Mouse (Mus musculus): ENCODE measurements around the gene Vac14. TPM values are rescaled to one million over a fixed set of nuclear protein-coding genes. Genes with fewer than 3 reads are reported as not detected.

Vac14 gene
- polyA plus RNA-seq, 1 experiment from 2014 or later = 31.8 TPM

DNA sequence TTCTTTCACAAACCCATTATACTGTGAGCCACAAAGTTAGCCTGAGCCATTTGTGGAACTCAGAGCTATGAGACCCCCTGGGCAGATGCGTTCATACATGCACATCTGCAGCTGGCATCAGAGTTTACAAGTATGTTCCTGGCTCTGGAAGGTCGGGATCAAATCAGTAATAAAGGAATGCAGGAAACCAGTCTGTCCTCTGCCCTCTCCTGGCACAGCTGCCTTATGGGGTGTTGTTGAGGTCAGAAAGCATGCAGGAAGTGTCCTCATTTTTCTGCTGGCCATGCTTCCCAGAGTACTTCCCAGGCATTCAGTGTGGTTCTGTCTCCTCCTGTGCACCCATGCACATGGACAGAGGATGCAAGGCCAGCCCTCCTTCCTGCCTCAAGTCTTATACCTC is 54.8 kb downstream of the Vac14 start:
- Histone ChIP-seq H3K27me3 (ENCODE audit: insufficient read depth, poor library complexity, severe bottlenecking) (no peaks in the 10 kb centered on the region), H3K27ac (0 out of 2 replicates have a peak overlapping the region, but pooled peaks have one; percentile 18), H3K4me3 (no peak overlapping the region), H3K36me3 (peaks cover 44% of the 10 kb centered on the region), H3K4me1 (peaks cover 58% of the 10 kb centered on the region), H3K9me3 (no peaks in the 10 kb centered on the region)
- WGBS = 75% methylated on average over 2 of the region's 2 CpGs
- DNase-seq (ENCODE audit: low spot score) = no peak

- H3K9me3 ChIP-seq = no peaks in the 10 kb centered on the region
- no peaks in the 10 kb centered on the region for H3K27me3 ChIP-seq (ENCODE audit: insufficient read depth, poor library complexity, severe bottlenecking)
- 100% methylated on average over 1 of the region's 1 CpGs for WGBS
- H3K27ac ChIP-seq = no peak overlapping the region
- H3K4me3 ChIP-seq = no peak overlapping the region
- no peak for DNase-seq (ENCODE audit: low spot score)
- peaks cover 49% of the 10 kb centered on the region for H3K36me3 ChIP-seq
- peaks cover 58% of the 10 kb centered on the region for H3K4me1 ChIP-seq
Measured at GRCm38 (mm10) chr8:110674589-110674988, 56.2 kb downstream of the Vac14 start.

GRCm38 (mm10) chr8:110676702-110677101 is 58.3 kb downstream of the Vac14 start:
- peak overlapping the region; percentile 79 for H3K27ac ChIP-seq
- no peaks in the 10 kb centered on the region for H3K27me3 ChIP-seq (ENCODE audit: insufficient read depth, poor library complexity, severe bottlenecking)
- H3K36me3 ChIP-seq = peaks cover 38% of the 10 kb centered on the region
- no peak overlapping the region for H3K4me3 ChIP-seq
- peaks cover 41% of the 10 kb centered on the region for H3K4me1 ChIP-seq
- H3K9me3 ChIP-seq = no peaks in the 10 kb centered on the region
- DNase-seq (ENCODE audit: low spot score) = peak; percentile 81
- 29% methylated on average over 5 of the region's 5 CpGs for WGBS

DNA sequence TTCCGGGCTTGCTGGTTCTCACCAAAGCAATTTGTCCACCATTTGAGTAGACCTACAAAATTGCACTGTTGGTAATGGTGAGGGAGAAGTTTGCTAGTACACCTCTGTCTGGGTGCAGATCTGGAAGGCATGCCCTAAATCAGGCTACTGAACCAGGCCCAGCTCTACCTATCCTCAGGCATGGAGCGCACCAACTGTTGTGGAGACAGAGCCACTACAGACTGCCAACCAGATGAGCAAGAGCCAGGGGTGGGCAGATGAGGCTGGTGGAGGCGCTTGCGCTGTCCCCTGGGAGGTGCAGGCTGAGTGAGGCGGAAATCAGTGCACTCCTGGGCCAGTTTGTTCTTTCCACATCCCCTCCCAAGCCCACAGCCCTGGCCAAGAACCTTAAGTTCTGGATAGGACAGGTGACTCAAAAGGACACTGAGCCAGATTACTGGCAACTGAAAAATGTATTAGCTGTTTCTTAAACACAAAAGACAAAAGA is 58.8 kb downstream of the Vac14 start:
- Histone ChIP-seq H3K4me1 (peaks cover 36% of the 10 kb centered on the region), H3K27ac (peak overlapping the region; percentile 79), H3K9me3 (no peaks in the 10 kb centered on the region), H3K36me3 (peaks cover 33% of the 10 kb centered on the region), H3K27me3 (ENCODE audit: insufficient read depth, poor library complexity, severe bottlenecking) (no peaks in the 10 kb centered on the region), H3K4me3 (no peak overlapping the region)
- no peak for DNase-seq (ENCODE audit: low spot score)
- WGBS = 88% methylated on average over 5 of the region's 5 CpGs

- DNase-seq (ENCODE audit: low spot score) = no peak
- 55% methylated on average over 3 of the region's 3 CpGs for WGBS
Measured at GRCm38 (mm10) chr8:110678989-110679388, 60.6 kb downstream of the Vac14 start.

GRCm38 (mm10) chr8:110687726-110688125 is 69.3 kb downstream of the Vac14 start:
- Histone ChIP-seq H3K4me1 (peaks cover 33% of the 10 kb centered on the region), H3K36me3 (peaks cover 47% of the 10 kb centered on the region), H3K4me3 (no peak overlapping the region), H3K27ac (no peak overlapping the region; the same call in 1 of the 2 replicates), H3K9me3 (no peaks in the 10 kb centered on the region), H3K27me3 (ENCODE audit: insufficient read depth, poor library complexity, severe bottlenecking) (no peaks in the 10 kb centered on the region)
- no peak for DNase-seq (ENCODE audit: low spot score)
- WGBS = 73% methylated on average over 5 of the region's 5 CpGs

More at GRCm38 (mm10) chr8:110678989-110679388, 60.6 kb downstream of the Vac14 start:
- Histone ChIP-seq H3K27me3 (ENCODE audit: insufficient read depth, poor library complexity, severe bottlenecking) (no peaks in the 10 kb centered on the region), H3K9me3 (no peaks in the 10 kb centered on the region), H3K4me1 (peaks cover 35% of the 10 kb centered on the region), H3K27ac (no peak overlapping the region), H3K4me3 (no peak overlapping the region), H3K36me3 (peaks cover 37% of the 10 kb centered on the region)

GRCm38 (mm10) chr8:110689961-110690360 is 71.6 kb downstream of the Vac14 start:
- Histone ChIP-seq H3K4me1 (peaks cover 38% of the 10 kb centered on the region), H3K4me3 (no peak overlapping the region), H3K9me3 (no peaks in the 10 kb centered on the region), H3K36me3 (peaks cover 25% of the 10 kb centered on the region; the same call in 1 of the 2 replicates), H3K27ac (peak overlapping the region; percentile 42; the same call in 1 of the 2 replicates), H3K27me3 (ENCODE audit: insufficient read depth, poor library complexity, severe bottlenecking) (no peaks in the 10 kb centered on the region)
- 55% methylated on average over 9 of the region's 9 CpGs for WGBS
- no peak for DNase-seq (ENCODE audit: low spot score)

GRCm38 (mm10) chr8:110694226-110694625 is 75.8 kb downstream of the Vac14 start:
- WGBS = 67% methylated on average over 5 of the region's 5 CpGs
- H3K4me3 ChIP-seq = no peak overlapping the region
- H3K36me3 ChIP-seq = 0 out of 2 replicates have a peak, but pooled peaks cover 2% of the 10 kb centered on the region

DNA sequence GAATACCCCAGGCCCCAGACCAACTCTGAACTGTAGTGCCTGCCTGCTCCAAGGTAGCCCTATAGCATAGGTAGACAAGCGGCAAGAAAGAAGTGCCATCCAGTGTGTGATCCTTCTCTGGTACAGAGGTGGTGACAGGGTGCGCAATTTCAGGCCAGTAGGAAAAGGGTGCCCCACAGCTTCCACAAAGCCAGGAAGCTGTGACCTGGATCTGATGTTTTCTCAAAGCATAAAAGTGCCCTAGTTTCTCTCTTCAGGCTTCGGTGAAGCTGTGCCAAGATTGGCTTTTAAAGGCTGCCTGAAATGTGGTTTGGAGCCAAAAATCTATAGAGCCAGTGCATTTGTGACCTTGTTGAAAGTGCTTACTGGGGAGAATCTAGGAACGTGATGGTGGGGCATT is 76.4 kb downstream of the Vac14 start:
- no peaks in the 10 kb centered on the region for H3K27me3 ChIP-seq (ENCODE audit: insufficient read depth, poor library complexity, severe bottlenecking)
- 76% methylated on average over 4 of the region's 4 CpGs for WGBS
- H3K9me3 ChIP-seq = no peaks in the 10 kb centered on the region
- H3K4me1 ChIP-seq = peaks cover 58% of the 10 kb centered on the region
- no peak overlapping the region for H3K4me3 ChIP-seq
- 0 out of 2 replicates have a peak overlapping the region, but pooled peaks have one; percentile 23 for H3K27ac ChIP-seq
- H3K36me3 ChIP-seq = peaks cover 5% of the 10 kb centered on the region; the same call in 1 of the 2 replicates
- no peak for DNase-seq (ENCODE audit: low spot score)

More at GRCm38 (mm10) chr8:110694226-110694625, 75.8 kb downstream of the Vac14 start:
- Histone ChIP-seq H3K4me1 (peaks cover 58% of the 10 kb centered on the region), H3K9me3 (no peaks in the 10 kb centered on the region), H3K27me3 (ENCODE audit: insufficient read depth, poor library complexity, severe bottlenecking) (no peaks in the 10 kb centered on the region), H3K27ac (peak overlapping the region; percentile 23; the same call in 1 of the 2 replicates)
- DNase-seq (ENCODE audit: low spot score) = no peak

DNA sequence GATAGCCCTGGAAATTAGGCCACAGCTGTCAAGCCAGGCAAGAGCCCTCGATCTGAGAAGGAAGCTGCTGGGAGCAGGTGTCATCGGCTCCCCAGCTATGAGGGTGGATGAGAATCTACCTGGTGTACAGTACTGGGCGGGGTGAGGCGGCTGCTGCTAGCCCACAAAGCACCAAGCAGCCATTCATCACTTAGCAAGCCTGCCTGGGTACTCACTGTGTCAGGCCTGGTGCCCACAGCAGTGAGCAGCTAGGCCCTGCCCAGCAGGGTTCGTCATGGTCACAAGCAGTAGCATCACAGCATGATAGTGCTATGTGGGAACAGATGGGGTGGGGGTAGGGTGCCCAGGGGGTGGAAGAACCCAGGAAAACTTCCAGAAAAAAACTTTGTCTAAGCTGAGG is 77.0 kb downstream of the Vac14 start:
- 86% methylated on average over 5 of the region's 5 CpGs for WGBS
- Histone ChIP-seq H3K9me3 (no peaks in the 10 kb centered on the region), H3K4me1 (peaks cover 57% of the 10 kb centered on the region), H3K4me3 (no peak overlapping the region), H3K27ac (peak overlapping the region; percentile 18; the same call in 1 of the 2 replicates), H3K27me3 (ENCODE audit: insufficient read depth, poor library complexity, severe bottlenecking) (no peaks in the 10 kb centered on the region), H3K36me3 (peaks cover 5% of the 10 kb centered on the region; the same call in 1 of the 2 replicates)
- DNase-seq (ENCODE audit: low spot score) = no peak

GRCm38 (mm10) chr8:110696051-110696450 is 77.7 kb downstream of the Vac14 start:
- Histone ChIP-seq H3K4me1 (peaks cover 58% of the 10 kb centered on the region), H3K9me3 (no peaks in the 10 kb centered on the region), H3K4me3 (no peak overlapping the region), H3K27ac (peak overlapping the region; percentile 59; the same call in 1 of the 2 replicates), H3K27me3 (ENCODE audit: insufficient read depth, poor library complexity, severe bottlenecking) (no peaks in the 10 kb centered on the region), H3K36me3 (peaks cover 5% of the 10 kb centered on the region; the same call in 1 of the 2 replicates)
- DNase-seq (ENCODE audit: low spot score) = no peak
- WGBS = 83% methylated on average over 4 of the region's 4 CpGs

DNA sequence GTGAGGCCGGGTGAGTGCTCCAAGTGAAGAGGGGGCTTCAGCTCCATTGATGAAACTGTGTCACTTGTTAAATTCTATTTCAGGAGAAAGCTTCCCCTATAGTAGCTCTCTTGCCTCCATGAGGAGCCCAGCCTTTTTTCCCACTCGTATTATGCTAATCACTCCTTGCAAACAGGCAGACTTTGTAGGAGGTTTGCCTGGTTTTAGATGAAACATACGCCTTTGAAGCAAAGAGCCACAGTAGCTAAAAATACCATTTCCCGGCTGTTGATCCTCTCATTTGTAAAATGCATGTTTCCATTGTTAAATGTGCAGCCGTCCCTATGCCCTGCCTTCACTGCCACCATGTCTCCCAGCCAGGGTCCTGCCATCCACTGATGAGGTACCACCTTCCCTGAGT is 79.2 kb downstream of the Vac14 start:
- no peaks in the 10 kb centered on the region for H3K9me3 ChIP-seq
- WGBS = 85% methylated on average over 5 of the region's 5 CpGs
- peaks cover 14% of the 10 kb centered on the region for H3K36me3 ChIP-seq
- no peak overlapping the region for H3K4me3 ChIP-seq
- peaks cover 73% of the 10 kb centered on the region for H3K4me1 ChIP-seq
- H3K27ac ChIP-seq = no peak overlapping the region
- no peaks in the 10 kb centered on the region for H3K27me3 ChIP-seq (ENCODE audit: insufficient read depth, poor library complexity, severe bottlenecking)
- no peak for DNase-seq (ENCODE audit: low spot score)

DNA sequence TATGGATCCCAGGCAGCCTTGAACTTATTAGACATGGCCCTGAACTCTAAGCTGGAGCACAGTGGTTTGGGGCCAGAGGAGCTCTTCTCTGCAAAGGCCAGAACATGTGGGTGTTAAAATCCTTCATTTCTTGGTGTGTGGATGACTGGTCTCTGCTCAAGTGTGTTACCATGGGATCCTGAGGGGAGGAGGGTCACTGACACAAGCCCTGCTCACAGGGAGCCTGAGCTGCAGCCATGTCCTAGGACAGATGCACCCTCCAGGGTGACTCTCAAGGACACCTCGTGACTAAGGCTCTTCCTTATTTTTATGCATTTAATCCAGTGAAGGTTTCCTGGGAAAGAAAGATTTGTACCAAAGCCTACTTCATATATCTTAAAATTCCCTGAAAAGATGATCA is 79.7 kb downstream of the Vac14 start:
- H3K4me1 ChIP-seq = peaks cover 78% of the 10 kb centered on the region
- H3K9me3 ChIP-seq = no peaks in the 10 kb centered on the region

More for the DNA sequence above, 79.7 kb downstream of the Vac14 start:
- H3K36me3 ChIP-seq = peaks cover 14% of the 10 kb centered on the region
- no peaks in the 10 kb centered on the region for H3K27me3 ChIP-seq (ENCODE audit: insufficient read depth, poor library complexity, severe bottlenecking)
- no peak overlapping the region for H3K4me3 ChIP-seq
- DNase-seq (ENCODE audit: low spot score) = no peak
- no peak overlapping the region for H3K27ac ChIP-seq
- WGBS = 64% methylated on average over 1 of the region's 1 CpGs
